Mouse (Mus musculus) ovary, postnatal 14 days (tissue): Measurements from ENCODE around the gene Micall1.

Source experiments
- DNase-seq: peaks from one replicate; pipeline ENCODE4 v3.0.0; 2022; ENCODE audit warnings: low spot score

Gene Micall1

DNA sequence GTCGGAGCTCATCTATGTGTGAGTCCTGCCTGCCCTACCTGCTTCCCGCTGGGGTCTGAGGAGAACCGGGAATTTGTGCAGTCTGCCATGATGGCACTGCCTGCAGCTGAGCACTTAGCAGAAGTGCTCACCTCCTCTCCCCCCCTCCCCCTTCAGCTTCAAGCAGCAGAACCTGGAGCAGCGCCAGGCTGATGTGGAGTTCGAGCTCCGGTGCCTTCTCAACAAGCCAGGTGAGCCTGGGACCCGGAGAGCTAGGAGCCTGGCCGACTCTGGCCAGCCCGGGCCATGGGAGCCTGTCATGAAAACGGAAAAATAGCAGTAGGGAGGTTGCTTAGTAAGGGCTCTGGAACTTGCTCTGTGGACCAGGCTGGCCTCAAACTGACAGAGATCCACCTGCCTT lies 22.1 kb downstream of the Micall1 start:
- no peak for DNase-seq

DNA sequence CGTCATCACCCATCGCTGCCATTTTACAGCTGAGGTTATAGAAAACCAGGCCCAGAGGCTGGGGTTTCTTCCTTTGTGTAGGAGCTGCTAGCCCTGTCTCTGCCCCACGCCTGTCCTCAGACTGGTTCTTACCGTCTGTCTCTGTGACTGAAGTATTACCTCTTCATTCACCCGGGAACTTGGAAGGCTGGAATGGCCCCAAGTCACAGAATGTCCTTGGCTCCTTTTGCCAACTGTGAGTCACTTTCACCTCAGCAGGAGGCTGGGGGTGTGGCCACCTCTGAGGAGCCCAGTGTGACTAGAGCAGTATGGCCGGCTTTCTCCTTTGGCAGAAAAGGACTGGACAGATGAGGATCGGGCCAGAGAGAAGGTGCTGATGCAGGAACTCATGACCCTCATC lies 22.7 kb downstream of the Micall1 start:
- DNase-seq: peak; percentile 50

DNA sequence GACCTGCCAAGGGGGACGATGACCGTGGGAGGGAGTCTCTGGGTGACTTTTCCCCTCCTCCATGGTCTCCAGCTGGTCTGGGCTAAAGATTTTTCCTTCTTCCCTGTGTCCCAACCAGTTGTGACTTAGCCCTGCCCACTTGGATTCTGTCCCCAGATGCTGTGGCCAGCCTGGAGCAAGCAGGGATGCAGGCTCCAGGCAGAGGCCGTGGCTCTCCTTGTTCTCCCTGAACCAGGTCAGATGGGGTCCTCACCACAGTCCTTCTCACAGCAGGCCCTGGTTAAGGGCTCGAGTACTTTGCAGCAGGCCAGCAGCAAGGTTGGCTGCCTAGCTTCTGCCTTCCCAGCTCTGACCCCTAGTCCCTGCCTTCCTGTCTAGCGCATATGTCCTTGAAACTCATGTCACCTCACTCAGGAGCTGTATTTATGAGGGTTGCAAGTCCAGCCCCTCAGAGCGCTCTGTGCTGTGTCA lies 24.5 kb downstream of the Micall1 start:
- no peak for DNase-seq

- DNase-seq: no peak
Observed at GRCm38 (mm10) chr15:79134496-79135270, 26.0 kb downstream of the Micall1 start.

DNA sequence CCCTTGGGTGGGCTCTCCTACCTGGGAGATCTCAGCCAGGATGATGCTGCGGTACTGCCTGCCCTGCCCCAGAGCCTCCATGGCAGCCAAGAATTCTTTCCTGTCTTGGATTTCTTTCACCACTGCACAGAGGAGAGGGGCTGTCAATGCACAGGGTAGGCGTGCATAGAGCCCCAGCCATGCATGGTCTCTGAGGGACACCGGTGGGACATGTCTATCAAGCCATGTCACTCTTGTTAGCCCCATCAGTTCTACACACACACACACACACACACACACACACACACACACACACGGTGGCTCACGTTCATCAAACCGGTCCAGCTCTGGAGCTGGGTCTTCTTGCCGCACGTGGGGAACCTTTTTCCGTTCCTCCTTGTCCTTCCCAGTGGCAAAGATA lies 26.6 kb downstream of the Micall1 start:
- DNase-seq: no peak

DNA sequence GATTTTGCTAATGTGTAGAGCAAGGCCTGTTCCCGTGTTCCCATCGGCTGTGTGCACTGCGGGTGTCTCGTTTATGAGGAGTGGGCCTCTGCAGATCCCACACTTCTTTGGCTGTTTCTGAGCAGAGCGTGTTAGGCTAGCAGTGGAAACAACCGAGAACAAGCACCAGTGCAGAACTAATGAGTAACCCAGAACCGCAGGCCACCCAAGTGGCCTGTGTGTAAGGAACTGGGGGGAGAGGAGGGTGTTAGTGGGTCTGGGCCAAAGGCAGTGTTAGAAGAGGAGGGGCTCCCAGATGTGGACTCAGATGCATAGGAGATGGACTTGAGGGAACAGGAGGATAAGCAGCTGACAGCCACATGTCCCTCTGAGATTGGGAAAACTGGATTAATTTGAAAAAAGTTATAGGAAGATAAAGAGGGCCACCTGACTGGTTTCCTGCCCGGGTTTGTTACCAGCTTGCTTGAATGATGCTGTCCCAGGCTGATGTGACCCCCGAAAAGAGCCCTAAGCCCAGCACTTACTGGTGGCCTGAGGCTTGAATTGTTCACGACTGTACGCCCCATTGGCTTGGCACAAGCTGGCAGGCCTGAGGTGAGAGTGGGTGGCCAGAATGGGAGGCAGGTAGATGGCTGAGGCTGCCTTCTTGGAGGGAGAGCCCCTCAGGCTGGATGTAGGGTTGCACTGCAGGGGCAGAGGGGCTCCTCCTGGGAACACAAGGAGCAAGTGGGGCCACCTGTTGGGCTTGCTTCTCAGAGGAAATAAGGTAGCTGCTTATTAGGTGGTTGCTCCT lies 27.3 kb downstream of the Micall1 start:
- no peak for DNase-seq

DNA sequence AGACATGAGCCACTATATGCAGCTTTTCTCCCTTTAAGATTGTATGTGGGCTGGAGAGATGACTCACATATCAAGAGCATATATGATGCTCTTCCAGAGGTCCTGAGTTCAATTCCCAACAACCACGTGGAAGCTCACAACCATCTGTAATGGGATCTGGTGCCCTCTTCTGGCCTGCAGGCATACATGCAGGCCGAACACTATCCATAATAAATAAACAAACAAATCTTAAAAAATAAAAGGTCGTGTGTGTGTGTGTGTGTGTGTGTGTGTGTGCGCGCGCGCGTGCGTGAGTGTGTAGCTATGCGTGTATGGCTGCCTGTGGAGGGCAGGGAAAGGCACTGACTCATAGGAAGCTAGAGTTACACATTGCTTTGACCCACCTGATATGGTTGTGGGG lies 30.9 kb downstream of the Micall1 start:
- DNase-seq: no peak

- peak; percentile 91 for DNase-seq
Observed at GRCm38 (mm10) chr15:79140866-79141565, 32.3 kb downstream of the Micall1 start, which contains the start of the genes Polr2f and 1700088E04Rik. Gene Polr2f (plus strand): TSS chr15:79141009. Gene 1700088E04Rik (minus strand): TSS chr15:79141253.

DNA sequence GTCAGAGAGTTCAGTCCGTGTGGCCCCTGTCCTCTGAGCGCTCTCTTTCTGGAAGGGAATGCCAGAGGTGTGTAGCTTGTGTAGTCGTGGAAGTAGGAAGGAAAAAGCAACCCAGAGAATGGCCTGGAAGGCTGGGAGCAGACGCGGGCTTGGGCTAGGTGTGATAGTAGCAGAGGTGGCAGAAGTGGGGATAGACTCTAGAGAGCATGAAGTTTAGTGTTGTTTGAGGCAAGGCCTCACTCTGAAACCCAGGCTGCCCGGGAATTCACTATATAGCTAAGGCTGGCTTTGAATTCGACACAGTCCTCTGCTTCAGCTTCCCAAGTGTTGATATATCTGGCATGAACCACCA lies 32.8 kb downstream of the Micall1 start:
- no peak for DNase-seq

- no peak for DNase-seq
Observed at GRCm38 (mm10) chr15:79143316-79143715, 34.6 kb downstream of the Micall1 start.

DNA sequence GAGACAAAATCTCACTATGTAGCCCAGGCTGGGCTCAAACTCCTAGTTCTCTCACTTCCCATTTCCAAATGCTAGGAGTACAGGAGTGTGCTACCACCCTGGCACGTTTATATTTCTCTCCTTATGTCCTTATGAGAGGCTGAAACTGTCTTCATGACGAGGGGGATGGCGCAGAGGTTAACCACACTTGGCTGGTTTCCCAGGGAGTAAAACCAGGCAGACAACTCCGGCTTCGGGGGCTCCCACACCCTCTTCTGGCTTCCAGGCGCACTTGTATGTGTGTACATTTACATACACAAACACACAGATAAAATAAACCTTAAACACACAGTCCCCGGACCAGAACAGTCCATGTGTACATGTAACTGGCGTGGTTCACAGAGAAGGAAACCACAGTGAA lies 35.3 kb downstream of the Micall1 start:
- DNase-seq: no peak

DNA sequence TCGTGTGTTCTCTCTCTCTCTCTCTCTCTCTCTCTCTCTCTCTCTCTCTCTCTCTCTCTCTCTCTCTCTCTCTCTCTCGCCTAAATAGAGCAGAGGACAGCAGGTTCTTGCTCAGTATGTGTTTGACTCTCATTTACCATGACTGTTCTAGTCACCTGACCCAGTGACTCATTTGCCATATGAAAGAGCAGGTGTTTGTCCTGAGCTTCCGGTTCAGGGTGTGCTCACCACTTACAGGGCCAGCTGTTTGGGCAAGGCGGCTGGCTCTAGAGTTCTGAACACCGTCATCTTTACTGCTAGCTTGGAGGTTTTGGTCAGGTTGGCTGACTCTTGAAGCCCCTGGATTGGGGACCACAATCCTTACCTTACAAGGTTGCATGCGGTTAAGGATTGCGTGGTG lies 36.8 kb downstream of the Micall1 start:
- DNase-seq: no peak

DNA sequence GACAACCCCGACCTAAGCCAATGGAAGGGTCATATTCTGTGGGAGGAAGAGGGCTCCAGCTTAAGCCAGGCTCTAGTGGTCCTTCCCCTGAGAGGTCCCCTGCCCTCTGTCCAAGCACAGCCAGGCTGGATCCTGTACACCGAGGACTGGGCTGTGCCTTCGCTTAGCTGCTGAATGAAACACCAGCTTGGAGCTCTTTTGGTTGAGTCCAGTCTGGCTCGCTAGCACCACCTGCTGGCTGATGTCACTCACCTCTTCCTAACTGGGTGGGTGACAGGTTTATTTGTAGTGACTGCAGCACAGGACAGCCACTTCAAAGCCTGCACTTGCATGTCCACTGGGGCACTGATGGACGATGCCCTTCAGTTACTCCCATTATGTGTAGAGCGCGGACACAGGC lies 39.8 kb downstream of the Micall1 start:
- peak; percentile 78 for DNase-seq

GRCm38 (mm10) chr15:79151881-79152280 lies 43.2 kb downstream of the Micall1 start:
- no peak for DNase-seq

- DNase-seq: no peak
Observed at GRCm38 (mm10) chr15:79152709-79153108, 44.0 kb downstream of the Micall1 start.

DNA sequence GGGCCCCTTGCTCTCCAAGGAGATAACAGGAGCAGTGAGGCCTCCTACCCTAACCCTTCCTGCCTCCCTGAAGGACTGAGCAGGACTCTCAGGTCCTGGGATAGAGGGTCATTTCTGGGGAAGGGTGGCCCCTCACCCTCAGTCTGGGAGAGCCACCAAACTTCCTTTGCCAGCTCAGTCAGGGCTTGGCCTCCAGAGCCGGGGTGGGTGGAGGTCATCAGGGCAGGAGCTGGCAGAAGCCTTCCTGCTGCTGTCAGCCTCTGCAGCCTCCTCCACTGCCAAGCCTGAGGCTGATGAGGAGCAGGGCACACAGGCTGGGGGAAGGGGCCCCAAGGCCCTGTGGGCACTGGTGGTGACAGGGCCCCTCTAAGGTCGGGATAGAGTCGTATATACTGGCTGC lies 46.9 kb downstream of the Micall1 start:
- no peak for DNase-seq

GRCm38 (mm10) chr15:79162301-79162700 lies 53.6 kb downstream of the Micall1 start:
- no peak for DNase-seq

DNA sequence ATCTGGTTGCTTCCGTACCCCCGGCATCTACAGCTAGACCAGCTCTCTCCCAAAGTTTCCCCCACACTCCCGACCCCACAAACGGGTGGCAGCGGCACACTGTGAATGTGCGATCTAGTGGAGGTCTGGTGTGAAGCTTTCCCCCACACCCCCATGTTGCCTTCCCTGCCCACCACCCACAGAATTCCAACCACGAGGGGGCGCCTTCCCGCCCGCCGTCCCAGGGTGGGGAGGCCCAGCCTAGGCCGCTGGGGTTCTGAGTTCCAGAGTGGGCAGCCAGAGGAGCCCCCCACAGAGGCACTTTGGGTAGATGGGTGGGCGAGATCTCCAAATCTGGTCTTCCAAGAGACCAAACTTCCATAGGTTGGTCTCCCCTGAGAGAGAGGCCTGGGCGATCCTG lies 54.1 kb downstream of the Micall1 start:
- no peak for DNase-seq

DNA sequence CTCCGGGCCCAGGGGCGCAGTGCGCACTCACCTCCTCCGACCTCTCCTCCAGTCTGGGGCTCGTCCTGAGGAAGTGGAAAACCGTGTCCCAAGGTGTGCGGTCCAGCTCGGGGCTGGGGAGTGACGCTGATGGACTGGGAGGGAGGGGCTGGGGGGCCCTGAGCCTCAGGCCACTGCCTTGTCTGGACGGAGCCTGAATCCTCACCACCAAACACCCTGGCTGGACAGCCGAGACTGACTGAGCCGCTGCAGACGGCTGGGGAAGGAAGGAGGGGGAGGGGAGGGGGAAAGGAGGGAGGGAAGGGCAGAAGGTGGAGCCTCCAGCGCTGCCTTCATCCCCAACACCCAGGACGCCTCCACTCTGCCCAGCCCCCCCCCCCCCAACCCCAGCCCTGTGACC lies 55.6 kb downstream of the Micall1 start:
- DNase-seq: no peak

GRCm38 (mm10) chr15:79165140-79165539 lies 56.4 kb downstream of the Micall1 start, which contains the start of gene Sox10:
Gene Sox10 (minus strand): TSS chr15:79165240.
- DNase-seq: no peak

GRCm38 (mm10) chr15:79166712-79167111 lies 58.0 kb downstream of the Micall1 start:
- no peak for DNase-seq

DNA sequence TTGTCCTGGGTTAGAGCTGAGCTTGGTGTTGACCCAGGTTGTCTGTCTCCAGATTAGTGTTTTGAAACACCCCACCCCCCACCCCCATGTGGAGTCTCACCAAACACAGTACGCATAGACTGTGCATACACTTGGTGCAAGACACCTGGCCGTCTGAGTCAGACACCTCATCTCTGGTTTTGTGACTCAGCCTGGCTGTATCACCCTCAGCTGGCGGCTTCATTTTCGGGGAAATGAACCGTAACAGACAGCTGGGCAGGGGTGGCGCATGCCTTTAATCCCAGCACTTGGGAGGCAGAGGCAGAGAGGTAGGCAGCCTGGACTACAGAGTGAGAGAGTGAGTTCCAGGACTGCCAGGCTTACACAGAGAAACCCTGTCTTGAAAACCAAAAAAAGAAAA lies 68.2 kb downstream of the Micall1 start:
- no peak for DNase-seq

GRCm38 (mm10) chr15:79185213-79185612 lies 76.5 kb downstream of the Micall1 start:
- no peak for DNase-seq
